ENCODE assay signal across 8 mouse cellular contexts in the genomic region with DNA sequence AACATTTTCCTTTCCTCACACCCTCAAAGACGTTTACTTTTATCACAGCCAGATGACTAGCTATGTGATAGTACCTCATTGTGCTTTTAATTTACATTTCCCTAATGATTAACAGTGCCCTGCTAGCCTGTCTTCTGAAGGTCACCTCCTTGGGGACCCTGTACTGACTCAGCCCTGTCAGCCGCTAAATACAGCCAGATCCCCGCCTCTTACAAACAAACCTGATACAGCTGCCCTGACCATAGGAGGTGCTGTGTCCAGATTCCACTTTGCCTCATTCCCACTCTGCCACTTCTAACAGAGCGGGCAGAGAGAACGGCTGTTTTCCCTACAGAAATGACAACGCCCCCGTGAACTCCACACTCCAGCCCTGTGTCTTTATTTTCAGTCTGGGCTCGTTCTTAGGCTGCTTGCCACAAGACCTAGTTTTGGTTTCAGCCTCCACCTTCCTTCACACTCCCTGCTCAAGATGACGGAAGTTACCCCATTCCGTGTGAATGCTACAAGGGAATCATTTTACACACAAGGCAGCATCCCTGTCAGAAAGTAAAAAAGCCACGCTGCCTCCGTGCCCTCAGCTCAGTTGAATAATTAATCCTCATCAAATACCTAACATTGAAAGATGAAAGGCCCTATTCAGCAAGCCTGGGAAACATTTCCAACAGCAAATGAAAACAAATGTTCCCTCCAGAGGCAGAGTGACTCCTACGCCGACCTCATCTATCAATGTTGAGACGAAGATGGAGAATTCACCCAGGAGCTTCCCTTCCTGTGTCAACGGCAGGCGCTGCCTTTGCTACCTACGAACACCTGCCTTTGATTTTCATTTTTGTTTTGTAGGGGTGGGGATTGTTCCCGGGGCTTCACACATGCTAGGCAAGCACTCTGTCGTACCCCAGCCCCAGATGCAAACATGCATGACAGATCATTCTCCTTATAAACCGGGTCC.
DNase-seq lines count a peak whose midpoint lies in the region; TF ChIP-seq lines count a peak whose summit lies in the region.

No protein-coding gene starts in this region.

- no peaks in the 10 kb centered on the region for H3K9me3 ChIP-seq in hindbrain, embryonic 10.5 days

- H3K4me1 ChIP-seq in hindbrain, embryonic 10.5 days (replicated peaks): peaks cover 14% of the 10 kb centered on the region
- no peaks in the 10 kb centered on the region for H3K4me1 ChIP-seq in liver, adult 2 months (ENCODE audit: control insufficient read depth, insufficient read depth, low read length)
- H3K4me1 ChIP-seq in cerebellum, adult 2 months (ENCODE audit: control insufficient read depth, insufficient read depth, low read length): peaks cover 6% of the 10 kb centered on the region

- no peaks in the 10 kb centered on the region for H3K27me3 ChIP-seq in hindbrain, embryonic 10.5 days (ENCODE audit: insufficient read depth, poor library complexity, severe bottlenecking)
- no peaks in the 10 kb centered on the region for H3K27me3 ChIP-seq in liver, adult 2 months (ENCODE audit: control insufficient read depth, insufficient read depth, low read length)
- no peaks in the 10 kb centered on the region for H3K27me3 ChIP-seq in cerebellum, adult 2 months (ENCODE audit: control insufficient read depth, insufficient read depth, low read length)

- TF ChIP-seq POLR2A in liver, adult 2 months (IDR thresholded peaks at IDR 0.05; ENCODE audit: extremely low read depth, insufficient read depth, low read length): no peak
- no peak for TF ChIP-seq POLR2A in cerebellum, adult 2 months (IDR thresholded peaks at IDR 0.05; ENCODE audit: borderline replicate concordance, insufficient read depth, low read length)

- H3K36me3 ChIP-seq in hindbrain, embryonic 10.5 days: no peaks in the 10 kb centered on the region
- peaks cover 27% of the 10 kb centered on the region for H3K36me3 ChIP-seq in liver, adult 2 months (ENCODE audit: control insufficient read depth, insufficient read depth, low read length)

- H3K27ac ChIP-seq in hindbrain, embryonic 10.5 days: 0 out of 2 replicates have a peak overlapping the region, but pooled peaks have one; percentile 13
- H3K27ac ChIP-seq in liver, adult 2 months (replicated peaks; ENCODE audit: insufficient read depth, low read depth, low read length): no peak overlapping the region
- no peak overlapping the region for H3K27ac ChIP-seq in cerebellum, adult 2 months (ENCODE audit: insufficient read depth, low read length)

- 47% methylated on average over 21 of the region's 21 CpGs for WGBS in hindbrain, embryonic 10.5 days
- WGBS in liver, adult 2 months: 59% methylated on average over 21 of the region's 21 CpGs
- WGBS in cerebellum, adult 2 months: 70% methylated on average over 21 of the region's 21 CpGs

- H3K79me2 ChIP-seq in liver, adult 2 months (ENCODE audit: control insufficient read depth, insufficient read depth, low read length): no peaks in the 10 kb centered on the region

- TF ChIP-seq CTCF in liver, adult 2 months (IDR thresholded peaks at IDR 0.05; ENCODE audit: low read depth, low read length): no peak
- TF ChIP-seq CTCF in cerebellum, adult 2 months (IDR thresholded peaks at IDR 0.05; ENCODE audit: borderline replicate concordance, insufficient read depth, low read depth, low read length): no peak

- DNase-seq in frontal cortex, adult 2 months (ENCODE audit: extremely low spot score in 1 of 2, low spot score in 1 of 2): peak; percentile 10 to 67
- DNase-seq in frontal cortex, postnatal 14 days (ENCODE audit: low spot score in 2 of 2): no peak
- DNase-seq in brain, adult 2 months (ENCODE audit: low read depth, low spot score): peak; percentile 79
- peak; percentile 21 for DNase-seq in hindbrain, embryonic 10.5 days (ENCODE audit: low spot score)
- peak; percentile 8 for DNase-seq in liver, adult 2 months (ENCODE audit: extremely low read depth, low read depth, low spot score)
- DNase-seq in telencephalon, adult 2 months (ENCODE audit: low read depth, low spot score): peak; percentile 62
- no peak for DNase-seq in c-Kit-positive CD71-positive TER-119-positive erythroid progenitor cells, embryonic 14.5 days (ENCODE audit: low spot score)
- no peak for DNase-seq in cerebellum, adult 2 months

- H3K4me3 ChIP-seq in hindbrain, embryonic 10.5 days: no peak overlapping the region
- no peak overlapping the region for H3K4me3 ChIP-seq in liver, adult 2 months (ENCODE audit: insufficient read depth, low read depth, low read length)
- no peak overlapping the region for H3K4me3 ChIP-seq in cerebellum, adult 2 months (replicated peaks; ENCODE audit: insufficient read depth, low read depth, low read length)

- H3K9ac ChIP-seq in liver, adult 2 months (ENCODE audit: low read depth, low read length): no peak overlapping the region

Comparison
In these comparisons a context has a peak if more than half of its experiments do, and no peak if none do; other contexts are left out.
1. DNase-seq: peak in frontal cortex, adult 2 months (2 of 2), brain, adult 2 months (single experiment), hindbrain, embryonic 10.5 days (single experiment), liver, adult 2 months (single experiment) and telencephalon, adult 2 months (single experiment); none in frontal cortex, postnatal 14 days (0 of 2), c-Kit-positive CD71-positive TER-119-positive erythroid progenitor cells, embryonic 14.5 days (single experiment) and cerebellum, adult 2 months (0 of 2).